Mouse (Mus musculus) leukemia stem cell, adult 10-12 weeks (primary cell): ENCODE results near the gene Olfr531. TPM values are rescaled to one million over a fixed set of nuclear protein-coding genes. Genes with fewer than 3 reads are reported as not detected.

ENCODE experiments used
- polyA plus RNA-seq: library from polyadenylated mRNA; stranded (reverse); fragments of >175 nt; gene quantifications from 2 replicates; pipeline ENCODE4 v1.2.3, GENCODE M21; 2012; ENCODE audit warnings: low replicate concordance

Olfr531 gene
- not detected in 2 replicates for polyA plus RNA-seq

DNA sequence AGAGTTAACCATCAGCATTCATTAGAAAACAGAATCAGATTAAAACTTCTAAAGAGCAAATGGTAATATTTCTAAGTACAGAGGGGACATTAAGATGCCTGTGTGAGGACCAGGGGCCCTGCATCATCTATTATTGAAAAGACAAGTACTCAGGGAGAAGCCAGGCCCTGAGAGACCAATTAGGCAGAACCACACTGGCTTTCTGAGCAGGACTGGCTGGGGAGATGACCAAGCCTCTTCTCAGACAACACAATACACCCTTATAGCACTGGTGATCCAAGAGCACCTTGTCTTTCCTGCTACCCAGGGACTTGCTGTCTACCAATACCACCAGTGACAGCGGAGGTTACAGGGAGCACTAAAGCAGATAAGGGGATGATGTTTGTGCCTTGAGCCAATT lies at the start of gene Olfr531:
Olfr531 (minus strand) TSS at position 101 of the 400 bp plus-strand sequence.

DNA sequence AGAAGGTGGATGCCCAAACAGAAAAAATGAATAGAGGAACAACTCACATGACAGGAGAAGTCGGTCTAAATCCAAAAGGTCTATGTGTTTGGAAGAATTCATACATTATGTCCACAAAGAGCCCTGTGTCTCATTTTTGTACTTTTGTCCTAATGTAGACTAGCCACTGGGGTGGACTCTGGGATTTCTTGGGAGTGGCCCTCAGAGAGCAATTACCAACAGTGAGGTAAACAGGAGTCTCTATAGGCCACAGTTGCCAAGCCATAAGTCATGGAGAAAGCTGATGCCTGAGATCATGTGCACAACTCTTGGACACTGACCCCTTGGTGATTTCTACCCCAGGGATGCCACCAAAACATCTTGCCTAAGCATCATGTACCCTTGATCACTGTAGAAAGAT lies 18.8 kb upstream of the Olfr531 start, which contains the start of gene Olfr532:
Olfr532 (minus strand) TSS at position 101 of the 400 bp plus-strand sequence.

DNA sequence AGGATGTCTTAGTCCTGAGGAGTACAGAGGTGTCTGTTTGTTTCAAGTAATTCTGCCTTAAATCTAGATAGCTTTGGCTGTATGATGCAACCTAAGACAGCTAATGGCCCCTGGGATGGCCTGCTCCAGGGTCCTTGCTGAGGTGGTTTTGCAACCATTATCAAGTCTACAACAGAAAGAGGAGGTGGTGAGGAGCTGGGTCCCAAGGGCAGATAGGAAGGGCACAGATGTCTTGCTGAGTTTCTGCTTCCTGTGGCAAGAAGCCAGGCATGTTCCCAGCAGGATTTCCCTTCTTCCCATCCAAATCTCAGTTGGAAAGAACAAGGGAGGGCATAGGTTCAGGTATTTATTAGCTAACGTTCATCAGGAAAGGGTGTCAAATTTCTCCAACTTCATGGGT lies 26.5 kb downstream of the Olfr531 start, which contains the start of gene Olfr530:
Olfr530 (minus strand) TSS at position 101 of the 400 bp plus-strand sequence.

GRCm38 (mm10) chr7:140361571-140361970 lies 41.1 kb downstream of the Olfr531 start, which contains the start of gene Olfr60:
Gene Olfr60, minus strand, starts transcription at chr7:140361671.

Other genes starting within 250 kb of the Olfr531 start
- not detected in 2 replicates for gene Sprn, start 248.0 kb downstream of the Olfr531 start, polyA plus RNA-seq
- gene Olfr522, start 238.2 kb downstream of the Olfr531 start, polyA plus RNA-seq = not detected in 2 replicates
- not detected in 2 replicates for gene Olfr523, start 229.7 kb downstream of the Olfr531 start, polyA plus RNA-seq
- not detected in 2 replicates for gene Olfr524, start 197.0 kb downstream of the Olfr531 start, polyA plus RNA-seq
- 0.07 TPM in 1 of 2 replicates, not detected in the other for gene Cd163l1, start 184.7 kb downstream of the Olfr531 start, polyA plus RNA-seq
- 0.05 and 0.08 TPM in 2 replicates for gene 5830411N06Rik, start 155.6 kb downstream of the Olfr531 start, polyA plus RNA-seq
- gene Olfr525, start 82.1 kb downstream of the Olfr531 start, polyA plus RNA-seq = not detected in 2 replicates
- not detected in 2 replicates for gene Olfr527, start 68.9 kb downstream of the Olfr531 start, polyA plus RNA-seq
- gene Olfr60, start 41.2 kb downstream of the Olfr531 start, polyA plus RNA-seq = 0.06 TPM in 1 of 2 replicates, not detected in the other
- gene Olfr530, start 26.6 kb downstream of the Olfr531 start, polyA plus RNA-seq = not detected in 2 replicates
- gene Olfr532, start 18.7 kb upstream of the Olfr531 start, polyA plus RNA-seq = not detected in 2 replicates
- not detected in 2 replicates for gene Olfr533, start 60.5 kb upstream of the Olfr531 start, polyA plus RNA-seq
- not detected in 2 replicates for gene Olfr535, start 81.3 kb upstream of the Olfr531 start, polyA plus RNA-seq
- gene Olfr536, start 104.5 kb upstream of the Olfr531 start, polyA plus RNA-seq = not detected in 2 replicates
- not detected in 2 replicates for gene Olfr538, start 165.0 kb upstream of the Olfr531 start, polyA plus RNA-seq
- gene Olfr46, start 198.4 kb upstream of the Olfr531 start, polyA plus RNA-seq = not detected in 2 replicates
- not detected in 2 replicates for gene Olfr61, start 226.1 kb upstream of the Olfr531 start, polyA plus RNA-seq
- gene Olfr53, start 243.5 kb upstream of the Olfr531 start, polyA plus RNA-seq = not detected in 2 replicates